Mouse (Mus musculus): ENCODE results near the gene Aff3. TPM values are rescaled to one million over a fixed set of nuclear protein-coding genes. Genes with fewer than 3 reads are reported as not detected.

The Aff3 gene
- total RNA-seq, 1 experiment from 2014 or later, result 22.8 TPM

GRCm38 (mm10) chr1:38428708-38429683 is 235.8 kb downstream of the Aff3 start:
- ATAC-seq (replicated peaks; ENCODE audit: insufficient number of reproducible peaks, low FRiP score, low TSS enrichment, poor library complexity, severe bottlenecking), result no peak

DNA sequence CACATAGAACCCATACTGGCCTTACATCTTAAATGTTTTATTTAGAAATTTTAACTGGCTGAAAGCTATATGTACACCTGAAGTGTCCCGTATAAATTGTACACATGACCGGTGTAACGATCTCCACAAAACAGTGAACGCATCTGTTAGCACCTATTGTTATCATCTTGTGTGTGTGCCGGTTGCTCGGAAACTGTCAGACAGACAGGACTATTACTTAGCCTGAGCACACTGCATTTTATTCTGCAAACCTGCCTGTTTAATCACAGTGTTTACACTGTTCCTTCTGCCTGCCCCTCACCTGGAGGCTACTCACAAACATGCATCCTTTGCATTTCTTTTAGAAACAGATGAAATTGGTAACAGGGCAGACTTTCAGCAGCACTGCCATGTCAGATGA is 241.8 kb downstream of the Aff3 start:
- ATAC-seq (replicated peaks; ENCODE audit: insufficient number of reproducible peaks, low FRiP score, low TSS enrichment, poor library complexity, severe bottlenecking), result no peak

- no peak for ATAC-seq (replicated peaks; ENCODE audit: insufficient number of reproducible peaks, low FRiP score, low TSS enrichment, poor library complexity, severe bottlenecking)
These were observed 245.4 kb downstream of the Aff3 start for GRCm38 (mm10) chr1:38419331-38419730.

GRCm38 (mm10) chr1:38418181-38419032 is 246.3 kb downstream of the Aff3 start:
- no peak for ATAC-seq (replicated peaks; ENCODE audit: insufficient number of reproducible peaks, low FRiP score, low TSS enrichment, poor library complexity, severe bottlenecking)

DNA sequence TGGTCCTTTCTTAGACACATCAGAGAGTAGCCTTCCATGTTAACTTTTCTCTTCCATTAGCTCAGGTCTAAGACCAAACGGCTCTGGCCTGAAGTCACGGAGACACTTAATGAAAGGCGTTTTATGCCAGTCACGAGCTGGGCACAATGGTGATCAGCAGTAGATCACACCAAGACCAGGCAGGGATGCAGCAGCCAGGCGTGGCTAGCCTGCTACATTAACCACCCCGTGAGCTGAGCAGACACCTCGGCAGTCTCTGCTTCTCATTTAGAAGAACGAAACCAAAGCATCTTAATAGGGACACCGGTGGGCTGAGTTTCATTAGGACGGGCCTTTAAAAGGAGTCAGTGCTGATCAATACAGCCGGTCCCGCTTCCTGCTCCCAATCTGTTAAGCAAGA is 247.6 kb downstream of the Aff3 start:
- no peak for ATAC-seq (replicated peaks; ENCODE audit: insufficient number of reproducible peaks, low FRiP score, low TSS enrichment, poor library complexity, severe bottlenecking)

DNA sequence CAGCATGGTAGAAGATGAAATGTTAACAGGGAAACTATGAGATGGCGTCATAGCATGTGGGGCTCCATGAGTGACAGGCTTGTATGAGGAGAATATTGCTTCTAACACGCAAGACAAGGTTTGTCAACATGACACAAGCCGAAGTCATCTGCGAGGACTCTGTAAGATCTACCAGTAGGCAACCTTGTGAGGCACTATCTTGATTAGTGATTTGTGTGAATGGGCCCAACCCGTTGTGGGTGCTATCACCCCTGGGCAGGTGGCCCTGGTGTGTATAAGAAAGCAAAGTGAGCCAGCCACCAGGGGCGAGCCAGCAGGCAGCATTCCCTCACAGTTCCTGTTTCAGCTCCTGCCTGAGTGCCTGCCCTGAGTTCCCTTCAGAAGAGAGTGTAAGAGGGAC is 249.2 kb downstream of the Aff3 start:
- no peak for ATAC-seq (replicated peaks; ENCODE audit: insufficient number of reproducible peaks, low FRiP score, low TSS enrichment, poor library complexity, severe bottlenecking)

DNA sequence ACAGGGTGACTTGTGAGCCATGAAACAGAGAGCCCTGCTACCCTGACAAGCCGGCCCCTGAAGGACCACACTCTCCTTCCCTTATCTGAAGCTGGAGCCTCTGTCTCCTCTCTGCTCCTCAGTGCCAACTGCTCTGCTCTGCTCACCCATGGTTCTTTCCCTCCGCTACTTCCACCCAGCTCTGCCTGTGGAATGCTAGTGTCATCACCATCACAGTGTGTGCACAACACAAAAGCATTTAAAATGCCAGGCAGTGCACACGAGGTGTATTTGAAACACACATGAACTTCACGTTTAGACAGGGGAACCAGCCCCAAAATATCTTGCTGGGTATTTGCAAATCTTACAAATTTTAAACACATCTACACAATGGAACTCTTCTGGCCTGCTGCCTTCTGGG is 253.6 kb downstream of the Aff3 start:
- no peak for ATAC-seq (replicated peaks; ENCODE audit: insufficient number of reproducible peaks, low FRiP score, low TSS enrichment, poor library complexity, severe bottlenecking)

DNA sequence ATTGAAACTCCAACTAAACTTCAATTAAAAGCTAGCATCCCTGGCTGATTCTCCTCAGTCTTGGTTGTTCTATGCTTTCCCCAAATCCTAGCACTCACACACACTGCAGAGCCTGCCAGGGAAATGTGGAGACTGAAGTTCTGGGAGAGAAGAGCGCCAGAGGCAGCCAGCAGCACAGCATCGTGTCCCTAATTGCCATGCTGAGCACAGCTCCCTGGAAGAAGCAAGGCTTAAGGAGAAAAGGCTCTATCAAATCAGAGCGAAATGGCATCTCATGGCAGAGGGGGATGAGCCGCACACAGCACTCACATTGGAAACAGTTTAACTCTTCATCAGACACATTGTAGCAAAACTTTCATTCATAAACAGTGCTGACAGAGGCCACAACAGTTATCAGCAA is 254.3 kb downstream of the Aff3 start:
- ATAC-seq (replicated peaks; ENCODE audit: insufficient number of reproducible peaks, low FRiP score, low TSS enrichment, poor library complexity, severe bottlenecking), result no peak

GRCm38 (mm10) chr1:38408241-38408640 is 256.5 kb downstream of the Aff3 start:
- no peak for ATAC-seq (replicated peaks; ENCODE audit: insufficient number of reproducible peaks, low FRiP score, low TSS enrichment, poor library complexity, severe bottlenecking)

DNA sequence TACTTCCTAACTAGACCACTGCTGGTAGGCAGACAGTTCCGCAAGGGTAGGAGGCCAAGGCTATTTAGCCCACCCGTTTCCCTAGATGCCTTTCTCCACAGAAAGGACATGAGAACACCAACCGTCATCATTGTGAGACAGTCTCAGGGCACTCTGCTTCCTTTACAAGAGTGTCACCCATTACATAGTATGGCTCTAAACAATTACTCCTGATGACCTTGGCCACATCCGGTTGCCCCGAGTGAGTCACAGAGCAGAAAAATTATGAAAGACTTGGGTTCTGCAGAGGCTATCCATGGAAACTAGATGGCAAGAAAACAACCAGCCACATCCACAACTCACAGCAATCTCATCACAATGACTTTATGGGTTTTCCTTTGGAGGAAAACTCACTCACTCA is 261.0 kb downstream of the Aff3 start:
- ATAC-seq (replicated peaks; ENCODE audit: insufficient number of reproducible peaks, low FRiP score, low TSS enrichment, poor library complexity, severe bottlenecking), result no peak

DNA sequence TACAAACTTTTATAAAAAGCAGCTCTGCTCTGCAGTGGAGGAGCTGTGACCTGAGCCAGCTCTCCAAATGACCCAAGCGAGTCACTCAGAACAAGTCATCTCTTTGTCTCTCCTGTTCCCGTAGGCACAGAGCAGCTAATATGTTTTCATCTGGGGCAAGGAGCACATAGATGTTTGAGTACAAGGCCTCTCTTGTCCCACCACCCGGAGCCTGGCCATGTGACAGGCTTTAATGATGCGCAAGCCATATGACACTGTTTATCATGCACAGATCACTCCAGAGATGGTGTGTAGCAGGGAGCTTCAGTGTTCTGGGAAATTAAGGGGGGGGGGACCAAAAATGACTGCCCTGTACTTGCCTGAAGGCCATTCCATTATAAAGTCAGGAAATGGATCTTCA is 262.9 kb downstream of the Aff3 start:
- no peak for ATAC-seq (replicated peaks; ENCODE audit: insufficient number of reproducible peaks, low FRiP score, low TSS enrichment, poor library complexity, severe bottlenecking)

- ATAC-seq (replicated peaks; ENCODE audit: insufficient number of reproducible peaks, low FRiP score, low TSS enrichment, poor library complexity, severe bottlenecking), result no peak
These were observed 265.5 kb downstream of the Aff3 start for GRCm38 (mm10) chr1:38399269-38399668.

DNA sequence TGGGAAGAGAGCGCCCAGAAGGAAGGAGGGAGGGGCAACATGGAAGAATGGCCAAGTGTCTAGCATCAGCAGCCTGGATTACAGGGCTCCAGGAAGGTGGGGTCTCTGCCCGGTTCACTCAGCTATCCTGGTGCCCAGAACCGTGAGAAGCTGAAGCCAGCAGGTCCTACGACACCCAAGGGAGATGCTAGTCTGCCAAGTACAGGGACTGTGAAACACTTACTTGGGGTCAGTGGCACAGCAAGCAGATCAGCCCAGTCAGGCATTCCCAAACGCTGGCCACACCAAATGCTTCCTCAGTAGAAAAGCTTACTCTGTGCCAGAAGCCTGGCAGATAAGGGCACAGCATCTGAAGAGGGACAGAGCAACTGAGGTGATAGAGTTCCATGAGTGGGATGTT is 266.2 kb downstream of the Aff3 start:
- no peak for ATAC-seq (replicated peaks; ENCODE audit: insufficient number of reproducible peaks, low FRiP score, low TSS enrichment, poor library complexity, severe bottlenecking)

GRCm38 (mm10) chr1:38395194-38395681 is 269.5 kb downstream of the Aff3 start:
- no peak for ATAC-seq (replicated peaks; ENCODE audit: insufficient number of reproducible peaks, low FRiP score, low TSS enrichment, poor library complexity, severe bottlenecking)

DNA sequence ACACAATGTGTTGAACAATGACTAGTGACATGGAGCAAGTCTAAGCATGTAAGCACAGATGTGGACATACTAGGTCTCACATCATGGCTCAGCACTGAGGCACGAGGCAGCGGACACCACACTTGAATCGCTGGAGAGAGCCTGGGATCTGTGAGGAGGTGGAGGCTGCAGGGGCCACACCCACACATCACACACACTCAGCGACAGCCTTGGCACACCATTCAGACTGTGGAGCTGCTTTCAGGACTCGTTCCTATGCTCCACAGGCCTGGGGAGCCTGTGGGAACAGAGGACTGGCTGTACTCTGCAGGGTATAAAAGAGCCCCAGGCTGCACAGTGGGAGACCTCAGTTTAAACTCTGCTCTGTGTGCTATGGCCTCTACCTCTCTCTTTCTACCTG is 270.3 kb downstream of the Aff3 start:
- 0 out of 2 replicates have a peak, but pooled peaks have one; percentile 22 for ATAC-seq (replicated peaks; ENCODE audit: insufficient number of reproducible peaks, low FRiP score, low TSS enrichment, poor library complexity, severe bottlenecking)

- ATAC-seq (replicated peaks; ENCODE audit: insufficient number of reproducible peaks, low FRiP score, low TSS enrichment, poor library complexity, severe bottlenecking), result no peak
These were observed 271.2 kb downstream of the Aff3 start for GRCm38 (mm10) chr1:38393516-38393915.

- ATAC-seq (replicated peaks; ENCODE audit: insufficient number of reproducible peaks, low FRiP score, low TSS enrichment, poor library complexity, severe bottlenecking), result no peak
These were observed 271.8 kb downstream of the Aff3 start for GRCm38 (mm10) chr1:38392928-38393327.

DNA sequence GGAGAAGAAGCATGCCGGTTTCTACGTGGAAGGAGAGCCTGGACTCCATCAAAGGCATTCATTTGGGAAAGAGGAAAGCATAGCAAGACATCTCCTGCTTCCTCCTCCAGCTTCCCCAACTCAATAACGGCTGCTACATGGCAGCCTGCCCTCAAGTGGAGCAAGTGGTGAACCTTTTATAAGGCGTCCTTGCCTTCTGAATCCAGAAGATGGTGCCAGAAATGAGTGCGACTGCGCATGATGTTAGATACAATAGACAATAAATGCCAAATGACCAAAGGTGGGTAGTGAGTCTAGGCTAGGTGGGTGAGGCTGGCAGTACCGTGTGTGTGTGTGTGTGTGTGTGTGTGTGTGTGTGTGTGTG is 273.9 kb downstream of the Aff3 start:
- ATAC-seq (replicated peaks; ENCODE audit: insufficient number of reproducible peaks, low FRiP score, low TSS enrichment, poor library complexity, severe bottlenecking), result no peak

- ATAC-seq (replicated peaks; ENCODE audit: insufficient number of reproducible peaks, low FRiP score, low TSS enrichment, poor library complexity, severe bottlenecking), result no peak
These were observed 274.4 kb downstream of the Aff3 start for GRCm38 (mm10) chr1:38390235-38390885.
